Mouse (Mus musculus) right cerebral cortex, postnatal 36 days (tissue): ENCODE measurements around the gene Herc6.
"Not testable (repeated sequence)": the region's sequence is repeated elsewhere in the genome, so short reads cannot be mapped to it uniquely, and the experiment has no call there.

Experiments used
- DNase-seq, 2 experiments: peaks; one replicate each; pipeline ENCODE4 v3.0.0; 2022; ENCODE audit warnings: low spot score in 2 of 2, mixed read lengths in 1 of 2

Gene Herc6

DNA sequence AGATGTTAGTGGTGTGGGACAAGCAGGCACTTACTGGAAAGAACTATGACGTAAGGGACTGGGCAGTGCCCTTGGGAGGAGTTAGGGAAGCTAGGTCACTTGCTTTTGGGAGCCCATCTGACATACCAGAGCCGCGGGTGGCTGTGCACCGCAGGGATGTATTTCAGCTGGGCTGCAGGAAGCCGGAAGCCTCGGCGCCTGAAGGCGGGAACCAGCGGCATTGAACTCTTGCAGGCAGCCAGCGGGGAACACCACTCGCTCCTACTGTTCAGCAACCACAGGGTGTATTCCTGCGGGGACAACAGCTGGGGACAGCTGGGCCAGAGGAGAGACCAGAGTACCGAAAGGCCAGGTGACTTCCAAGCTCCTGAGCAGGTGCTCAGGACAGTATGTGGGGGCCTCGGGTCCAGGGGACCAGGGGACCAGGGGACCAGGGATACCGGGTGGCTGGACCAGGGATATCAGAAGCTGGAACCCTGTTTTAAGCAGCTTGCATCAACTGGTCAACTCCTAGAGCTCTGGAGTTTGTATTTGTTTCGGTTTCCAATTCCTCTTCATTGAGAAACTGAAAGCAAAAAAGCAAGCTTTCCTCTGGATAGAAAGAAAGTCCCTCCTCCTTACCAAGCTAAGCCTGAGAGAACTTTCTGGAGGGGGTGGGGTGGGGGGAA, at the start of gene Herc6:
Herc6 (plus strand) TSS at position 120 of the 668 bp plus-strand sequence.
- DNase-seq: peak; percentile 22 to 49

DNA sequence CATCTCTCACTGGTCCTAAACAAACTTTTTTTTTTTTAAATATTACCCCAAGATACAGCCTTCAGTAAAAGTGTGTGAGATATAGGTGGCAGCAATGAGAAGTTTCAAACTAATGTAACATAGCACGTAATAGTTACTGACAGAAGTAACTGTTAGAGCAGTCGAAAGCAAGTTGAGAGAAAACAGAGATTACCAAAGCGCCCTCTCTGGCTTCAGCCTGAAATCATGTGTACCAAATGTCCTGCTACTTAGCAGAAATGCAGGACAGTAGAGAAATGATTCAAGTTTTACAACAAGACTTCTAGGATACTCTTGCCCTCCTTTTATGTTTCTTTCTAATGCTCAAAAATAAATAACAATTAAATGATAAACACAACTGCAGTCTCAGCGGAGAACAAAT, 49.8 kb upstream of the Herc6 start:
- no peak for DNase-seq

- no peak for DNase-seq
These were observed 49.4 kb upstream of the Herc6 start for GRCm38 (mm10) chr6:57531441-57531840.

- DNase-seq: no peak
These were observed 48.8 kb upstream of the Herc6 start for GRCm38 (mm10) chr6:57532022-57532421.

DNA sequence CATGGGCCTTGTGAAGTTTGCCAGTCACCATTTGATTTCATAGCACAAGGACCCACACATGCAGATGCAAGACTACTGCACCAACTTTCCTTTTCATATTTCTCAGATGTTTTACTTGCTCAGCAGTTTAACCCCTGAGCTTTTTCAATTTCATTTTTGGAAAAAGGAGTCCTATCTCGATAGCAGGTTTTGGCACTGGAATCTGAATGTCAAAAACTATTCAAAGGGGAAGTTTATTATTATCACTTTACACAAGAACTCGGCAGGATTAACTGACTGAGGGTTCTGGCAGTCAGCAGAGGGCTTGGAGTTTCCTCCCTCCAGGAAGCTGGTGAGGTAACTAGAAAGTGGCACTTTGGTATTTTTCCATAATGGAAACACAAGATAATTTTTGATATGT, 47.4 kb upstream of the Herc6 start:
- DNase-seq: no peak

- DNase-seq: peak in 1 of 2 experiments; percentile 13
These were observed 46.6 kb upstream of the Herc6 start for GRCm38 (mm10) chr6:57534231-57534610.

DNA sequence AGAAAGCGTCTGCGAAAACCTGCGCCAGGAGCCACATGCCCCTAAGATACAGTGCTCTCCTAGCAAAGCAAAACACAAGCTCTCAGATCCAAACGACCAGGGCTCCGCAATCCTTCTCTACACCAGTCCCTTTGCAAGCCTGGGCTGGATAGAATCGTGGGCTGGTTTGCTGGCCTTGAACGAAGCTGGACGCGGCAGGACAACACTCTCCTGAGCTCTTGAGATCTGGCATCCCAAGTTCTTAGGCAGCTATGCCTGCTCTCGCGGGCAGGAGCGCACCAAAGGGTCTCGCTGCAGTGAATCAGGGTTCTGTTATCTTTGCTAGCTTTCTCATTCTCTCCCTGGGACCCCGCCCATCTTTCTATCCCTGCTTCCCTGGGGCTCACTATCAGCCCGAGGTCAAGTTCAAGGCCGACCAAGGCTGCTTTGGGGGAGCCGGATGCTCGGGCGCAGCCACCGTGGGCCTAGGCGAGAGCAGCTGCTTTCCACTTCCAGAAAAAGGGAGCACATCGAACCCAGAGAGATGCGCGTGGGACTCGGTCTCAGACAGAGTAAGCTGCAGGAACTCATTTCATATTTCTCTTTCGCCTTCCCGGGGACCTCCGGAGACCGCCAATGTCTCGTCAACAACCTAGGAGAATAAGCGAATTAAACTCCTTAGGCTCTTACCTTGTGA, 46.1 kb upstream of the Herc6 start:
- DNase-seq: peak; percentile 30 to 32

DNA sequence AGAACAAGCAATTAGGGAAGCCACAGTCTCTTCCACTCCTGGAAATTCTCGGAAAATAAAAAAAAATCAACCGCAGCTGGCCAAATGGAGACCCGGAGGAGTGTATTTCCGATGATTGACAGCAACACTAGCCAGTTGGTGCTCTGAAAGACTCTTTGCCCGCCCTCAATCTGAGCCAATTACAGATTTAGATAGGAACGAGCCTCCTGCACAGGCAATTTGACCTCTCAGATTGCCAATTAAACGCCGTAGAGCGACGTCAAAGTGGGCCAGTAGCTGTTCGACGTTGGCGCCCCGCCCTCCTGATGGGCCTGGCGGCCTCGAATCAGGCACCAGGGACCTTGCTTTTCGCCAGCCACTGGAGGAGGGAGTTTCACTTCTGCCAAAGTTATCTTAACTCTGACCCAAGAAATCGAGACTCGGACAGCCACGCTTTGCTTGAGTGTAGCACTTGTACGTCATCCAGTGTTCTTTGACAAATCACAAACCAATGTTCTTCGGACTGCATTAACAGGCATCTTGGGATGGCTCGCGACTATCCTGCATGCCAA, 45.3 kb upstream of the Herc6 start, which contains the start of gene Ppm1k:
Ppm1k (minus strand) TSS at position 83 of the 551 bp plus-strand sequence.
- DNase-seq: peak; percentile 98 to 99

DNA sequence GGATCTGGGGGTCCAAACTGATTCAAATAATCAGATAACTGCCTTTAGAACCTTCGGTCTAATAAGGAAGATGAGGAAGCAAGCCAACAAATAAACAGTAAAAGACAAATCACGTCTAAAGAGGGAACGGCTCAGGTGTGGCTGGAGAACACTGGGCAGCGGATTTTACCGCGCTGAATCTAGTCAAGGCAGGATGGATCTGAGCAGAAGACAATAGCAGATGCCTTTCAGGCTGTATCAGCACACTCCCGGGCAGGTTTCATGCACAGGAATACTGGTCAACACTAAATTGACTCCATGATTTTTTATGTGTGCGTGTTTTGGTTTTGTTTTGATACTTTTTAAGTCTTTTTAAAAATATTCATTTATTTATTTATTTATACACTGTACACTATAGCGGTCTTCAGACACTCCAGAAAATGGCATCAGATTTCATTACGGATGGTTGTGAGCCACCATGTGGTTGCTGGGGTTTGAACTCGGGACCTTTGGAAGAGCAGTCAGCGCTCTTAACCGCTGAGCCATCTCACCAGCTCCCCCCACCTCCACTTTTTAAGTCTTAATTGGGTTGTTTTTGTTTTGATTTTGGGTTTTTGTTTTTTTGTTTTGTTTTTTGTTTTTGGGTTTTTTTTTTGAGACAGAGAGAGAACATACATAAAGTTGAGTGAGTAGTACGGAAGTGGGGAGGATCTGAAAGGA, 44.7 kb upstream of the Herc6 start:
- peak in 1 of 2 experiments; percentile 12 for DNase-seq

DNA sequence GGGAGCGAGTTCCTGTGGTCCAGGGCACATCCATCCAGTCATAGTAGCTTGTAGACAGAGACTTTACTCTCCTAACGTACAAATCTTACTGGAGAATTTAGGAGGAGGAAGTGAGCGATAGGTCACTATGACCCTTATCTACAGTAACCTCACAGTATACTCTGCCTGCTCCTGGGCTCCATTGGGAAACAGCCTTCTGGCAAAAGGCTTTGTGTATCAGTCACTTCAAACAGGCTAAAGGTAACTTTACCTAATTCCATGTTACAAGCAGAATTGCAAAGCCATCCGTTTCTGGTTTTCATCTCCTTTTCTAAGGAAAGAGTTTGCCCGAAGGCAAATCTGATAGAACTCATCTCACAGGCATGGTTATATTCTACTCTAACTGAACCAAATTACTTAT, 42.9 kb upstream of the Herc6 start:
- no peak for DNase-seq

GRCm38 (mm10) chr6:57540950-57541498, 39.8 kb upstream of the Herc6 start:
- DNase-seq: no peak

DNA sequence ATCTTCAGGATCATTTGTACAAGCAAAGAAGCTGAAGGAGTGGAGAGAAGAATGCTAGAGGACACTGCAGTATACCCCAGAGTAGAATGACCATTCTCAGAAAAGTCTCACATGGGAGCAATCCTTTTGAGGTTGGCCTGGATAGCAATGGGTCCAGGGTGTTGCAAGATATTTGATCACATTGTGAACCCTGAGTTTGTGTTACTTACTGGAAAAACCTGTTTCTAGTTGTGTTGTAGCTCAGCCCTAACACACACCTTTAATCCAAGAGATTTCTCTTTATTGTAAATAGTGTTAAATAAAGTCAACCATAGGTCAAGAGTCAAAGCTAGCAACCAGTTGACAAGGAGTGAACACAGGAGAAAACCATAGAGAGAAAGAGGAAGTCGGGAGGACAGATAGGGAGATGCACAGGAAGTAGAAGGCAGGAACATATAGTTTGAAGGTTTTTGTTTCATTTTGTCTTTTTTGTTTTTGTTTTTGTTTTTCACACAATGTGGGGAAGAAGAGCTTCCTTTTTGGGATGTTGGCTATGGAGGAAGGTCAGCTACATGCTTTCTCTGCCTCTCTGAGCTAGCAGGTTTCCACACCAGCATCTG, 39.0 kb upstream of the Herc6 start:
- no peak for DNase-seq

DNA sequence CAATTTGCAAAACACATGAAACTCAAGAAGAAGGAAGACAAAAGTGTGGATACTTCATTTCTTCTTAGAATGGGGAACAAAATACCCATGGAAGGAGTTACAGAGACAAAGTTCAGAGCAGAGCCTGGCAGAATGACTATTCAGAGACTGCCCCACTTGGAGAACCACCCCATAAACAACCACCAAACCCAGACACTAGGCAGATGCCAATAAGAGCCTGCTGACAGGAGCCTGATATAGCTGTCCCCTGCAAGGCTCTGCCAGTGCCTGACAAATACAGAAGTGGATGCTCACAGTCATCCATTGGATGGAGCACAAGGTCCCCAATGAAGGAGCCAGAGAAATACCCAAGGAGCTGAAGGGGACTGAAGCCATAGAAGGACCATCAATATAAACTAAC, 37.2 kb upstream of the Herc6 start:
- DNase-seq: not testable (repeated sequence)

- no peak for DNase-seq
These were observed 35.9 kb upstream of the Herc6 start for GRCm38 (mm10) chr6:57544866-57545265.

GRCm38 (mm10) chr6:57551211-57551796, 29.5 kb upstream of the Herc6 start:
- DNase-seq: no peak

GRCm38 (mm10) chr6:57557796-57558317, 22.9 kb upstream of the Herc6 start:
- no peak for DNase-seq

- no peak for DNase-seq
These were observed 17.3 kb upstream of the Herc6 start for GRCm38 (mm10) chr6:57563454-57563853.

DNA sequence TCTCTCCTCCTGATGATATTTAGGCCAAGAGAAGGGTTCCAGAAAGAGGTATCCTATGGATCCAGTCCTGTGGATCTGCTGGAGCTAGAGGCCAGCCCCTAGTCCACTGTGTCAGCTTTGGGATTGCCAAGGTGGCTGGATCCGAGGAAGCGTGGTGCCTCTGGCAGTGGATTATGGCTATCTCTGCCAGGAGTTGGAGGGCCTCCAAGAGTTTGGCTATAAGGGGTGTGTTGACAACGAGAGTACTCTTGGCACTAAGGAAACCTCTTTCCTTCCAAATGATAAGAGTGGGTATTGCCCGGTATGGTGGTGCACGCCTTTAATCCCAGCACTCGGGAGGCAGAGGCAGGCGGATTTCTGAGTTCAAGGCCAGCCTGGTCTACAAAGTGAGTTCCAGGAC, 15.3 kb upstream of the Herc6 start:
- DNase-seq: no peak

- DNase-seq: no peak
These were observed 13.2 kb upstream of the Herc6 start for GRCm38 (mm10) chr6:57567630-57568029.

GRCm38 (mm10) chr6:57570170-57570974, 10.4 kb upstream of the Herc6 start:
- DNase-seq: peak in 1 of 2 experiments; percentile 16
